Mouse (Mus musculus): ENCODE measurements around the gene Hdac7. TPM values are rescaled to one million over a fixed set of nuclear protein-coding genes. Genes with fewer than 3 reads are reported as not detected.

The Hdac7 gene
- 51.7 TPM for polyA plus RNA-seq (2015; fragmentation: Illumina TruSeq; extraction: RNeasy Lipid Tissue Mini Kit (QIAGEN cat#74804); ENCODE audit: insufficient read depth, low replicate concordance)

DNA sequence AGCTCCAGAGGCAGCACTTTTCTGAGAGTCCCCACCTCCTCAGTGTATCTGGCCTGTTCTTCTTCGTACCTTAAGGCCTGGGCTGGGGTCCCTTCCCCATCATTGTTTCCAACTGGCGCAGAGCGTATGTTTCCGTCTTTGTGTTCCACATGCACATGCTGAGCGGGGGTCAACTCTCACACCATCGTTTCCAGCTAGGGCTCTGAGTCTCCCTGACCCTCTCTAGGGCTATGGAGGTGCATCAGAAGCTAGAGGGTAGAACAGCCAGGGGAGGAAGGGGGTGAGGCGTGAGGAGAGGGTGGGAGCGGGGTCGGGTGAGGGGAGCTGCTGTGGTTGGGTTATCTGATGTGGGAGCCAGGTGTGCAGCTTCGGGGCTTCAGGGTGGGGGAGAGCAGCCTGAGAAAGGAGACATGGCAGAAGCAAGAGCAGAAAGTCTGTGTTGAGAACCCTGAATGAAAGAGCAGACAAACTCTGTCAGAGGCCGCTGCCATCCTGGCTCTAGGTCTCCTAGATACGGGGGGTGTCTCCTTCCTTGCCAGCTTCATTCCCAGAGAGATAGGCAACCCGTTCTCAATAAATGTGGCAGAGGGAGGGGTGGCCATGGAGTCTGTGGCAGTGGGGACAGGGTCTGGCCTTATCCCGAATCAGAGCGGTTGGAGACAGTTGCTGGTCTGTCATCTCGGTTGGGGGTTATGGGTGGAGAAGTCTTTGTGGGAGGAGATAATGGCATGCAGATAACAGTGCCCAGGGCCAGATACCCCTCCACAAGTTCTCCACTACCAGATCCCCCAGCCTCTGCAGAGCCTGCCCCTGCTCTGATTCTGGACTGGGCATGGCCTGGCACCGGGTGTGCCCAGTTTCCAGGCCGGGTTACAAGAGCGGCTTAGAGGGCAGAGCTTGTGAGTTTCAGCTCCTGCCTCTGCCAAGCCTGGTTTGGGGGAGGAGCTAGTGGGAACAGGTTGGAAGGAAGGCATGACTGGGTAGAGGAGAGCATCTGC, at the start of gene Hdac7:
TSS of gene Hdac7 (minus strand) at position 466 of the 998 bp plus-strand sequence.

DNA sequence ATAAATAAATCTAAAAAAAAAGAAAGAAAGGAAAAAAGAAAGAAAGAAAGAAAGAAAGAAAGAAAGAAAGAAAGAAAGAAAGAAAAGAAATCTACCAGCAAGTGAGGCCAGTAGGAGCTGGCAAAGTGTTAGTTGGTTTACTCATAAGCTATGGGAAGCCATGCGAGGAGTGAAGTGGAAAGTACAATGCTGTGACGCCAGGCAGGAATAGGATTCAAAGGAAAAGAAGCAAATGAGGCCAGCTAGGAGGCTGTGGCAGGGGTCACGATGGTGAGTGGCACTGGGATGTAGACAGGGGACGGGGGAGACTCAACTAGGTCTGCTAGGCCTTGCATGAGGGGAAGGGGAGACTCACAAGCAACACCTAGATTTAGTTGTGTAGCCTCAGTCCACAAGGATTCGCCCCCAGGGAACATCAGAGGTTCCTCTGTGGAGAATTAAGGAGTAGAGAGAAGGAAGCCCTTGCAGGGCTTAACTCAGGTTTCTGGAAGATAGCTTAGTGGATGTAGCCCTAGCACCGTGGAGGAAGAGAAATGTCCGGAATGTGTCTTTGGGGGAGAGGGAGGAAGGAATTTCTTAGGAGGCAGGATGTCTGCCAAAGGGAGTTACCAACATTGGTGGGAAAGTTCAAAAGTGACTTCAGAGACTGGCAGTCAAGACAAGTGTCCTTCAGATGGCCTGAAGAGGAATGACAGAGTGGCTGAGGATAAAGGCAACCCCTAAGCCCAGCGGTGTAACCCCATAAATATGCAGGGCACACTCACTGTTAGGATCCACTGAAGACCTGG, 65.8 kb downstream of the Hdac7 start, which contains the start of gene Slc48a1:
TSS of gene Slc48a1 (plus strand) at position 210 of the 788 bp plus-strand sequence.

DNA sequence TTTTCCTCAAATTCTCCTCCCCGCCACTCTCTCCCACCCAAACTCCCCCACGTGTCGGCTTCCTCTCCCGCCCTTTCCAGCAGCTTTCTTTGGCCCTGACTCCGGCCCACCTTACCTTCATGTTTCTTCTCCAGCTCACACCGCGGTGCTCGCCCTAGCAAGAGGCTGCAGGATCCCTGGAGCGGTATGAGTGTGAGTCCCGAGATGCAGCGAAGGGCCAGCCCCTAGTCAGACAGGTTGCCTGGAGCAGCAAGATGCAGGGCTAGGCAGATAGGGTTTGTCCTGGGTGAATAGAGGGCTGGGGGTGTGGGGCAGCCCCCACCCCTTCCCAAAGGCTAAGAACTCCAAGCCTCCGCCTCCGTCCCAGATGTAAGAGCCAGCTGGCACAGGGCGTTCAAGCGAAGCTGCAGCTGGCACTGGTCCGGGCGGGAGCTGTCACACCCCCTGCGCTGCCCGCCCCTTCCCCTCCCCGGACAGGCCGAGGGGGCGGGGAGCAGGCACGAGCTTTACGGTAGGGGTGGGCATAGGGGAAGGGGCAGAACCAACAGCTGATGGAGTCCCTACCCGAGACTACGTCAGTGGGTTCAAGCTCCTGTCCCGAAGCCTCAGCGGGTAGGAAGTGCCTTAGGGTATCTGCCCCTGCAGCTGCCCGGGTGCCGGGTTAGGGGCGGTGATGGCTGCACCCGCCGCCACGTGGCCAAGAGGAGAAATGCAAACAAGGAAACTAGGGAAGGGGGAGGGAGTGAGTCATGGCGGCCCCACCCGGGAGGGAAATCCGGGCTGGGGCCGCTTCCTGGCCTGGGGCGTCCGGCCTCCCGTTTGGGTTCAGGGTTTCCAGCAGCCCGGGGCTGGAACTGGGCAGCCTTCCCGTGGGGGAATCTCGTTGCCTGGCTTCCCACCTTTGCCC, 76.8 kb downstream of the Hdac7 start, which contains the start of gene Rapgef3:
TSS of gene Rapgef3 (minus strand) at position 693 of the 907 bp plus-strand sequence.

Other genes starting within 250 kb of the Hdac7 start
- 16.4 TPM for gene Rpap3, start 138.7 kb downstream of the Hdac7 start, polyA plus RNA-seq (2015; fragmentation: Illumina TruSeq; extraction: RNeasy Lipid Tissue Mini Kit (QIAGEN cat#74804); ENCODE audit: insufficient read depth, low replicate concordance)
- gene Endou, start 113.2 kb downstream of the Hdac7 start, polyA plus RNA-seq (2015; fragmentation: Illumina TruSeq; extraction: RNeasy Lipid Tissue Mini Kit (QIAGEN cat#74804); ENCODE audit: insufficient read depth, low replicate concordance) = 6.8 TPM
- gene Rapgef3, start 76.5 kb downstream of the Hdac7 start, polyA plus RNA-seq (2015; fragmentation: Illumina TruSeq; extraction: RNeasy Lipid Tissue Mini Kit (QIAGEN cat#74804); ENCODE audit: insufficient read depth, low replicate concordance) = 5.5 TPM
- gene Slc48a1, start 66.0 kb downstream of the Hdac7 start, polyA plus RNA-seq (2015; fragmentation: Illumina TruSeq; extraction: RNeasy Lipid Tissue Mini Kit (QIAGEN cat#74804); ENCODE audit: insufficient read depth, low replicate concordance) = 89.6 TPM
- 1.2 TPM for gene Vdr, start 66.1 kb upstream of the Hdac7 start, polyA plus RNA-seq (2015; fragmentation: Illumina TruSeq; extraction: RNeasy Lipid Tissue Mini Kit (QIAGEN cat#74804); ENCODE audit: insufficient read depth, low replicate concordance)
- gene Tmem106c, start 119.7 kb upstream of the Hdac7 start, polyA plus RNA-seq (2015; fragmentation: Illumina TruSeq; extraction: RNeasy Lipid Tissue Mini Kit (QIAGEN cat#74804); ENCODE audit: insufficient read depth, low replicate concordance) = 23.4 TPM
- not detected for gene Col2a1, start 160.2 kb upstream of the Hdac7 start, polyA plus RNA-seq (2015; fragmentation: Illumina TruSeq; extraction: RNeasy Lipid Tissue Mini Kit (QIAGEN cat#74804); ENCODE audit: insufficient read depth, low replicate concordance)
- gene Pfkm, start 248.1 kb upstream of the Hdac7 start, polyA plus RNA-seq (2015; fragmentation: Illumina TruSeq; extraction: RNeasy Lipid Tissue Mini Kit (QIAGEN cat#74804); ENCODE audit: insufficient read depth, low replicate concordance) = 5.4 TPM
- gene Senp1, start 249.2 kb upstream of the Hdac7 start, polyA plus RNA-seq (2015; fragmentation: Illumina TruSeq; extraction: RNeasy Lipid Tissue Mini Kit (QIAGEN cat#74804); ENCODE audit: insufficient read depth, low replicate concordance) = 55.0 TPM